Mouse (Mus musculus): ENCODE results near the gene Lce3d. TPM values are rescaled to one million over a fixed set of nuclear protein-coding genes. Genes with fewer than 3 reads are reported as not detected.

Gene Lce3d
- polyA plus RNA-seq, 1 experiment from 2014 or later, result not detected

Other genes with a start within 250 kb of the Lce3d start
- not detected in 2 replicates for gene Lce1e, start 248.3 kb upstream of the Lce3d start, polyA plus RNA-seq (2015; fragmentation: Nextera tagmentation; extraction: Ambion mirVana)
- not detected in 2 replicates for gene Lce1f, start 237.0 kb upstream of the Lce3d start, polyA plus RNA-seq (2015; fragmentation: Nextera tagmentation; extraction: Ambion mirVana)
- gene Gm38119, start 218.3 kb upstream of the Lce3d start, polyA plus RNA-seq (2015; fragmentation: Nextera tagmentation; extraction: Ambion mirVana), result not detected in 2 replicates
- not detected in 2 replicates for gene Lce1g, start 205.1 kb upstream of the Lce3d start, polyA plus RNA-seq (2015; fragmentation: Nextera tagmentation; extraction: Ambion mirVana)
- gene Lce1h, start 192.3 kb upstream of the Lce3d start, polyA plus RNA-seq (2015; fragmentation: Nextera tagmentation; extraction: Ambion mirVana), result not detected in 2 replicates
- not detected in 2 replicates for gene Lce1i, start 178.5 kb upstream of the Lce3d start, polyA plus RNA-seq (2015; fragmentation: Nextera tagmentation; extraction: Ambion mirVana)
- not detected in 2 replicates for gene Lce1j, start 166.9 kb upstream of the Lce3d start, polyA plus RNA-seq (2015; fragmentation: Nextera tagmentation; extraction: Ambion mirVana)
- gene Lce1k, start 149.5 kb upstream of the Lce3d start, polyA plus RNA-seq (2015; fragmentation: Nextera tagmentation; extraction: Ambion mirVana), result not detected in 2 replicates
- not detected in 2 replicates for gene Kprp, start 130.1 kb upstream of the Lce3d start, polyA plus RNA-seq (2015; fragmentation: Nextera tagmentation; extraction: Ambion mirVana)
- not detected in 2 replicates for gene Lce1l, start 106.1 kb upstream of the Lce3d start, polyA plus RNA-seq (2015; fragmentation: Nextera tagmentation; extraction: Ambion mirVana)
- not detected in 2 replicates for gene 2310050C09Rik, start 87.2 kb upstream of the Lce3d start, polyA plus RNA-seq (2015; fragmentation: Nextera tagmentation; extraction: Ambion mirVana)
- gene Lce3a, start 31.2 kb upstream of the Lce3d start, polyA plus RNA-seq (2015; fragmentation: Nextera tagmentation; extraction: Ambion mirVana), result not detected in 2 replicates
- not detected in 2 replicates for gene Lce3b, start 24.4 kb upstream of the Lce3d start, polyA plus RNA-seq (2015; fragmentation: Nextera tagmentation; extraction: Ambion mirVana)
- gene Lce3c, start 12.9 kb upstream of the Lce3d start, polyA plus RNA-seq (2015; fragmentation: Nextera tagmentation; extraction: Ambion mirVana), result not detected in 2 replicates
- gene Lce3e, start 9.7 kb downstream of the Lce3d start, polyA plus RNA-seq (2015; fragmentation: Nextera tagmentation; extraction: Ambion mirVana), result not detected in 2 replicates
- gene Lce3f, start 34.8 kb downstream of the Lce3d start, polyA plus RNA-seq (2015; fragmentation: Nextera tagmentation; extraction: Ambion mirVana), result not detected in 2 replicates
- not detected in 2 replicates for gene Crct1, start 58.3 kb downstream of the Lce3d start, polyA plus RNA-seq (2015; fragmentation: Nextera tagmentation; extraction: Ambion mirVana)
- not detected in 2 replicates for gene Lce1m, start 61.7 kb downstream of the Lce3d start, polyA plus RNA-seq (2015; fragmentation: Nextera tagmentation; extraction: Ambion mirVana)
- gene Gm4858, start 111.4 kb downstream of the Lce3d start, polyA plus RNA-seq (2015; fragmentation: Nextera tagmentation; extraction: Ambion mirVana), result not detected in 2 replicates
- gene Crnn, start 187.4 kb downstream of the Lce3d start, polyA plus RNA-seq (2015; fragmentation: Nextera tagmentation; extraction: Ambion mirVana), result not detected in 2 replicates
- not detected in 2 replicates for gene Flg2, start 239.9 kb downstream of the Lce3d start, polyA plus RNA-seq (2015; fragmentation: Nextera tagmentation; extraction: Ambion mirVana)

Measured in liver, embryonic 15.5 days (tissue).